Mouse (Mus musculus) spleen, postnatal 10 days (tissue): ENCODE measurements around the gene Dysf.
"Not testable (repeated sequence)": the region's sequence is repeated elsewhere in the genome, so short reads cannot be mapped to it uniquely, and the experiment has no call there.

Experiments used
- DNase-seq, 2 experiments: peaks; one replicate each; pipeline ENCODE4 v3.0.0; 2021 to 2022; ENCODE audit warnings: low spot score in 2 of 2

The Dysf gene

DNA sequence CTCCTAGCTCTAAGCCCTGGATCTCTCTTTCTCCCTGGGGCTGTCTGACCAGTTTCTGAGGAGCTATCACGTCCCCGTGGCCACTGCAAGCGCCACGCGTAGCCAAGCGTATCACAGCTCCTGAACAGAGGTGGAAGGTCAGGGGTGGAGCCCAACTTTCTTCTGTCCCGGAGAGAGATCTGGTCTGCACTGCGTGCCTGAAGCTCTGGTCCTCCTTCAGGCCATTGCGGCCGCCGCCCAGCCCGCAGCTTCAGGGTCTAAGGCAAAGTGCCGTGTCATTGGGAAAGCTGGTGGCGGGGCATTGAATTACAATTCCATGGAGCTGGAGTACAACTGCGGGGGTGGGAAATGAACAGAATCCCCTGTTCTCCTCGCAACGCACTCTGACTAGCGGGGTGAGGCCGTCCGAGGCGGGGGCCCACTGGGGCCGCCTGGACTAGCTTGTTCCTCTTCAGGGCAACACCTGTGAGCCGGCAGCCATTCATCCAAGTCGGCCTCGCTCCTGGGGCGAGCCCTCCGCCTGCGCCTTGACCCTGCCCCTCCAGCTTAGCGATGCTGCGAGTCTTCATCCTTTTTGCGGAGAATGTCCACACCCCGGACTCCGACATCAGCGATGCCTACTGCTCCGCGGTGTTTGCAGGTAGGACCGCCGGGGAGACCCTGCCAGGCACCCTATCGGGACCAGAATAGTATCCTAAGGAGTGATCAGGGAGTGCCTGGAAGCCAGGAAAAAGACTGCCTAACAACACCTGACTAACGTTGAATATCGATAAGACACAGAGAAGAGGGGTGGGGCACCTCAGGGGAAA, at the start of gene Dysf:
TSS of gene Dysf (plus strand) at position 228 of the 809 bp plus-strand sequence.
- peak in 1 of 2 experiments; percentile 21 for DNase-seq

GRCm38 (mm10) chr6:83987642-83988041, 20.7 kb upstream of the Dysf start:
- DNase-seq, result no peak

DNA sequence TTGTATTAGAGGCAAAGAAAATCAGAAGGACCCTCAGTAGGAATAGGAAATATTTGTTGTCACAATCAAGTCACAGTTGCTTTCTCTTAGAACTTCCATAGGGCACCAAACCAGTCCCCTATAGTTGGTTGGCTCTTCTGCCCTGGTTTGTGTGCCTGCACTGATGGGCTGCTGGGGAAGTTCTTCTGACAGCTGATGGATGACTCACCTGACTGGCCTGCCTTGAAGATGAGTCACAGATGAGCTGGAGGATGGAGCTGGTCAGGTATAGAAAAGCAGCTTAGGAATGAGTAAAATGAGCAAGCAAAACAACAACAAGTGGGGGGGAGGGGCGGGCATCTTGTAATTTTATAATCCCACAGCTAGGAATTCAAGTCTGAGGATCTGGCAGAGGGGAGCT, 5.7 kb upstream of the Dysf start:
- DNase-seq, result no peak

DNA sequence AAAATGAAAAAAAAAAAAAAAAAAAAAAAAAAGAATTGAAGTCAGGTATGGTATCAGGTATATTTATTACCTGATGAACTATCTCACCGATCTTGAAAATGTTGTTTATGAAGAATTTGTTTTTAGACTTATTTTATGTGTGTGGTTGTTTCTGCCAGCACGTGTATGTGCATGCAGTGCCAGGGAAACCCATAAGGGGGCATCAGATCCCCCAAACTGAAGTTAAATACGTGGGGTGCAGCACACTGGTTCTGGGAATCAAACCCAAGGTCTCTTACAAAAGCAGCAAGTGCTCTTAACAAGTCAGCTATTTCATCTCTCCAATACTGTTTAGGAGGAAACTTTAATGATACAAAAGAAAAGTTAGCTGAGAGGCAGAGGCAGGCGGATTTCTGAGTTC, 4.1 kb upstream of the Dysf start:
- DNase-seq, result no peak

DNA sequence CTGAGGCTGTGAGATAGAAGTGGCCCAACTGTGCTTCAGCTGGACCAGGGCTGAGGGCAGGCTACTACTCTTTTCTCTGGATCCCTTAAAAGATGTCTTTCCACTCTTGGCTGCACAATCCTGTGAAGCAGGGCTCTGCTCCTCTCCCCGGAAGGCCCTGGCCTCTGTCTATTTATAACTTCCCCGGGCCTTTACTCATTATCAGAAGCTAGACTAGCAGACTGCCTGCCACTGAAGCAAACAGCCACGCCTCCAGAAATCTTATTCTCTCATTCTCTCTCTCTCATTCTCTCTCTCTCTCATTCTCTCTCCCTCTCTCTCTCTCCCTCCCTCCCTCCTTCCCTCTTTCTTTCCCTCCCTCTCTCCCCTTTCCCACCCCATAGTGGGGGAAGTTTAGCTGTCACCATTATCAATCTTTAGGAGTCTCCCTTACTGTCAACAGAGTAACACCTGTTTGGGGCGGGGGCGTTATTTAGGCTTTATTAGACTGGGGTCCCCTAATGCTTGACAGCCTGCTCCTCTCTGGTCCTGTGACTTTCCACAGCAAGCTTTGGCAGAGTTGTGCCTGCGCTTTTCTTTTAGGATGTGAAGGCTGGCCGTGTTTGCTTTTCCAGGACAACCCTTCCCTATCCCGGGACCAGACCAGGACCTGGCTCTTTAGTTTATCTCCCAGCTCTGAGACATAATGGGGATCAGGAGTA, 932 bp downstream of the Dysf start:
- no peak for DNase-seq

DNA sequence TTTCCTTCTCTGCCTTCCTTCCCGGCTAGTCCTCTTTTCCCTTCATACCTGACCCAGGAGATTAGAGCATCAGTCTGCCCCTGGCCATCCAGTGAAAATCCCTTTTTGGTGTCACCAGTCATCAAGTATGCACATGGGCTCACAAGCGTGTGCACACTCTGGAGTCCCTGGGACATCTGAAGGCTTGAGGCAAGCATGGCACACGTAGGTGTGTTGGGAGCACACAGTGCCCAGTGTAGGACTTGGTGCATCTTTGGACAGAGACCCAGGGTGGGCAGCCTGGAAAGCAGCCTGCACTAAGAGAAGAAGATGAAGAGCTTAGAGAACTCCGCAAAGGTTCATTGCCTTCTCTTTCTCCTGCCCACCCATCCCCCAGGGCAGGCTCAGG, 1.5 kb downstream of the Dysf start:
- no peak for DNase-seq

- no peak for DNase-seq
Observed at GRCm38 (mm10) chr6:84010303-84011225, 2.2 kb downstream of the Dysf start.

GRCm38 (mm10) chr6:84014961-84015683, 6.7 kb downstream of the Dysf start:
- DNase-seq, result peak in 1 of 2 experiments; percentile 19

- no peak for DNase-seq
Observed at GRCm38 (mm10) chr6:84016851-84017250, 8.5 kb downstream of the Dysf start.

GRCm38 (mm10) chr6:84017392-84017791, 9.0 kb downstream of the Dysf start:
- no peak for DNase-seq

GRCm38 (mm10) chr6:84018906-84019550, 10.6 kb downstream of the Dysf start:
- DNase-seq, result no peak

DNA sequence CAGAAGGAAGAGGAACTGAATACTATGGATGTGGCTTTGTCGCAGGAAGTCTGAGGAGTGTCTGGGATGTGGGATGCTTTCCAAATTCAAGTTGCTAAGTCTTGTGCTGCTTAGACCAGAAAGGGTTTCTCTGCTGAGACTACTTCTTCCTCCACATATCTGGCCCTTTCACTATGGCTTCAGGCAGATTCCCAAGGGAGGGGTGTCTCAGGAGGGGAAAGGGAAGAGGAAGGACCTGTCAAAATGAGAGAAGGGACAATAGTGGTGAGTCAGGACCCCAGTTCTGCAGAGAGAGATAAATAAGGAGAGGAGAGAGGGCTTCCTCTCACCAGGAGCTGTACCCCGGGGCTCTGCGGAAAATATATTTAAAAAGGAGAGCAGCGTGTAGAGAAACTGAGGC, 11.6 kb downstream of the Dysf start:
- no peak for DNase-seq

- DNase-seq, result no peak
Observed at GRCm38 (mm10) chr6:84021990-84022389, 13.6 kb downstream of the Dysf start.

DNA sequence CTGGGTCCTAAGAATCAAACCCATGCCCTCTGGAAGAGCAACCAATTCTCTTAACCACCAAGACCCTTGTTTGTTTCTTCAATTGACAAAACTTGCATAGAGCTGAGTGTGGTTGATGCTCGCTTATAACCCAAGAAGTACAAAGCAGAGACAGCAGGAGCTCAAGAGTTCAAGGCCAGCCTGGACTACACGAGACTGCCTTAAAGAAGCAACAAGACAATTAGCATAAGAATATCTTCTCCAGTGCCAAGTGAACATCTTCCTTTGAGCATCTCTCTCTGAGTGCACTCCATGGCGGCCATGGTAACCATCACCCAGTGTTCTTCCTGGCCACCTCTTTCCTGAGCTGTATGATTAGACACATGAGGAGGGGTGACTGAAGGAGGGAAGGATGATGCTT, 17.2 kb downstream of the Dysf start:
- DNase-seq, result no peak

- DNase-seq, result no peak
Observed at GRCm38 (mm10) chr6:84028791-84029190, 20.4 kb downstream of the Dysf start.

- DNase-seq, result no peak
Observed at GRCm38 (mm10) chr6:84029775-84030174, 21.4 kb downstream of the Dysf start.

- DNase-seq, result not testable (repeated sequence)
Observed at GRCm38 (mm10) chr6:84032516-84032915, 24.1 kb downstream of the Dysf start.

- no peak for DNase-seq
Observed at GRCm38 (mm10) chr6:84043251-84043940, 35.0 kb downstream of the Dysf start.

GRCm38 (mm10) chr6:84044679-84045078, 36.3 kb downstream of the Dysf start:
- no peak for DNase-seq

DNA sequence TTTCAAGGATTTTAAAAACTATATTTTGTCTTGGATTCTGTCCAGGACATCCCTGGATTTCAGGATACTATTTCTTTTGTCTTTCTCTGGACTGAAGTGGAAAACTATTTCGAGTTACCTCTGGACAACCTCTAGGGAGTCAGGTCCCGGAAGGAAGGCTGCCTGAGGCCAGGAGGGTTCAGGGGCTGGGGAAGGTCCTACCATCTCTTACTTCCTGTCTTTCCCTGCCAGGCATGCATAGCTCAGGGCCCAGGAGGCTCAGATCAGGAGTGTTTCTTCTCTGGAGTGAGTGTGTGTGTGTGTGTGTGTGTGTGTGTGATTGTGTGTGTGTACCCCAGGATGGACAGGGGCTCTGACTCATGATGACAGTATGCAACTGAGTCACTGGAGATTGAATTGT, 40.5 kb downstream of the Dysf start:
- no peak for DNase-seq
